Mouse (Mus musculus): ENCODE measurements at regions not wholly inside any gene's neighbourhood (a gene's known extent, or its start where the extent isn't known, plus 50 kb on each side); places are given as distances from the start of the nearest gene placed in this dataset.
A peak's percentile ranks its signal among the peaks of the same experiment; 100 is the strongest.

DNA sequence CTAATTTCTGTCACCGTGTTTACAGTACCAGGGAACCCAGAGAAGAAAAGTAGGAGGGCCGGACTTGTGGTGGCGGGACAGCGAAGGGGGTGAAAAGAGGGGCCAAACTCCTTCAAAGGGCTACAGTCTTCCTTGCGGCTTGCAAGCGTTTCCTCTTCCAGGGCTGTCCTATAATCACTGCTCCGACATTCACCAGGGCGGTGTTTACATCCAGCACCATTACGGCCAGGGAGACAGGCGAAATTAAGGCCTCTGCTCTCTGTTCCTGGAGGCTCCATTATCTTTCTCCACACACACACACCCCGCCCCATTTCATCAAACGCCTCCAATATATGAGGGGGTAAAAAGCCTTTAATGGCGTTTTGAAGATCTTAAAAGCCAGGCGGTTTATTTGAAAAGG lies 162.8 kb upstream of the Tbx3 start:
- DNase-seq: no peak

DNA sequence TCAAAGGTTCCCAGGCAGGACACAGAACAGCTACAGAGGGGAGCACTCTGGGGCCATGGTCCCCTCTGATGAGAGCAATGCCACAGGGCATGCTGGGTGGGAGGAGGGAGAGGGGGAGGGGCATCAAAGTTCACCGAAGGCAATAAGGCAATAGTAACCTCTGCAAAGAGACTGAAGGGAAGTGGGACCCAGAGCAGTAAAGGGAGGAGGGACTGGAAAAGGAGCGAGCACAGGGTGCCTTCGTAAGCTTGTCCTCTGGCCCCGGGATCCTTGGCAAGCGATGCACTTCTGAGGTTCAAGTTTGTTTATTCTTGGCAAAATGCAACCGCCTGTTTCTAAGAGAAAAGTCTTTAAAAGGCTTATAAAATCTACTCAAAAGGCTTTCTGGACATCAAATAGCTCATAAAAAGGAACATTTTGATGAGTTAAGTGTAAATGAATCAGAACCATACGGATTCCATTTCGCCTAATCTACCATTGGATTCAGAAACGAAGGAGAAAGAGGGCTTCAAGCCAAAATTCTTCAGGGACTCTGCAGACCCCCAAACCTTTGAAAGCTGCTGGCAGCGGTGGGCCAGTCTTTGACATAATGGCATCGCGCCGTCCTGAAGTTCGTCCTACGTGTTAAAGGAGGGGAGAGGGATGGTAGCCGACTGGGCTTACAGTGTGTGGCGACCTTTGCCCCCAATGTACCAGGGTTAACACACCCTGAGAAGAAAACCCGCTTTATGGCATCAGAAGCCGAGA lies 151.8 kb upstream of the Tbx3 start:
- no peak for DNase-seq

DNA sequence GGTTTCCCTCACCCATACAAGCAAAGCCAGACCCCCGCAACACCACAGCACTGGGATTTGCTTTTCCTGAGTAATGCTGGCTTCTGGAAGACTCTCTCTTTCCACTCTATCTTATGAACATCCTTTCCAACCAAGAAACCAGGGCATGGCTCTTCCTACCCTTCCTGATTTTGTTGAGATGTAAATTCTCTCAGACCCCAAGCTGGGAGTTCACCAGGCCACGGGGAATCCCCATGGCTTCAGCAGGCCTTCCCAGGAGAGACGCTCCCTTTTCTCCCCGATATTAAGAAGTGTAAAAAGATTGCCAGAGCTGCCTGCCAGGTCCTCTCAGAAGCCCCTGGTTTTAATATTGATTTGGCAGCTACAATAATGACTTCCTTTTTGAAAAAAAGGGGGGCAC lies 146.3 kb upstream of the Tbx3 start:
- DNase-seq: no peak

DNA sequence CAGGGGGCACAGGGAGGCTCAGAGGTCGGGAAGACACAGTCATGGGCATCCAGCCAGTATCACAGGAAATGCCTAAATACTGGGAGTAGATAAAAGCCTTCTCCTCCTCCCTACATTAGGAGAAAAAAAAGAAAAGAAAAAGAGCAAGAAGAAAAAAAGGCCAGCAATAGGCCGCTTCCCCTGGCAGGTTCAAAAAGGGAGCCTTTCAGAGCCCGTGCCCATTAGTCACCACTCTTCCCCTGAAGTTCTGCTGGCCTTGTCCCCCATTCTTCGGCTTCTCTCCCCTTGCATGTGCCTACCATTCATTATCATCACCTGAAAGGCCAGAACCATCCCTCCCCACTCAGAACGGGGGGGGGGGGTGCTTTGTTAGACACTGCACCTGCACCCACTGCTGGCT lies 144.5 kb upstream of the Tbx3 start:
- DNase-seq: no peak

DNA sequence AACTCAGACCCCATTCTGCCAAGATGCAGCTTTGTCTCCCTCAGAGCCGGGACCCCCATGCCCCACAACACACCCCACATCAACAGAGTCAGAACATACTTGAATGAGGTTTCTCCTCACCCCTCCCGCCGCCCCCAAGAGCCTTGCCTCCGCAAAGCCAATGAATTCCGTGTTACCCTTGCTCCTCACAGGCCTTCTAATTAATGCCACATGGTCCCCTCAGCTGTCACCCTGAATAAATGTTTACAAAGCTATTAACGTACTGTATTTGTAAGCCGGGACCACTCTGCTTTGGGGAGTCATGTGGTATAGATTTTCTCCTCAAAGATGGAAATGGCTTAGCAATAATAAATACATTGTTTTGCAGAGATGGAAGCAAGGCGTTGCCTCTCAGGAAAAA lies 140.5 kb upstream of the Tbx3 start:
- DNase-seq: no peak

DNA sequence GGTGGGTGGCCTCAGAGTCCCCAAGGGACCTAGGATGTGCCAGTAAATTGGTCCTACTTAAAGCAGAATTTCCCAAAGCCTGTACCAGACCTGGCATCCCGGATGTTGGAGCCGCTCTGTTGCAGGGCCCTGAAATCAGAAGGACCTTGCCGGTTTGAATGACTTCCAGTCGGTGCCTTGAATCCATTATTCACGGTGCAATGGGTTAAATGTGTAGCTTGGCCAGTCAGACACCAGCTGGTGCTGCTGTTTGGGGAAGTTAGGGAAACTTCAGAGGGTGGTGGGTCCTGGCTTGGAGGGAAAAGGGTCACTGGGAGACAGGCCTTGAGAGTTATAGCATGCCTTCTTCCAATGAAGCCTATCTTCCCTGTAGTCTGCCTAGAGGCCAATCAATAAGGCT lies 135.5 kb upstream of the Tbx3 start:
- no peak for DNase-seq

DNA sequence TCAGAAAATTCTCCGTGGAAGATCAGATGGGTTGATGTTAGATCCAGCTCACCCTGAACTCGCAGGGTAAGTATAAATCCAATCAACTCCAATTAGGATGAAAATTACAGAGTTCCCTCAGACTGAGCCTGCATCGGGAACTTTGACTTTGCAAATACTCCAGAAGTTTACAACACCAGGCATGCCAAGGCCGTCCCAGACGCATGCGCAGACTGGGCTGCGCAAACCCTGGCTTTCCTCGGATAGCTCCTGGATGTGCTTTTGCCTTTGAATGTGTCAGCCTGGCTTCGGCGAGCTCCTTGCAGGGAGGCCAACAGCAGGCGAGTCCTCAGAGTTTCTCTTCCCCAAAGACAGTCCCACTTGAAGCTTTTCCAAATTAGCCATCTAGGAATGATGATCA lies 127.6 kb upstream of the Tbx3 start:
- DNase-seq: no peak

DNA sequence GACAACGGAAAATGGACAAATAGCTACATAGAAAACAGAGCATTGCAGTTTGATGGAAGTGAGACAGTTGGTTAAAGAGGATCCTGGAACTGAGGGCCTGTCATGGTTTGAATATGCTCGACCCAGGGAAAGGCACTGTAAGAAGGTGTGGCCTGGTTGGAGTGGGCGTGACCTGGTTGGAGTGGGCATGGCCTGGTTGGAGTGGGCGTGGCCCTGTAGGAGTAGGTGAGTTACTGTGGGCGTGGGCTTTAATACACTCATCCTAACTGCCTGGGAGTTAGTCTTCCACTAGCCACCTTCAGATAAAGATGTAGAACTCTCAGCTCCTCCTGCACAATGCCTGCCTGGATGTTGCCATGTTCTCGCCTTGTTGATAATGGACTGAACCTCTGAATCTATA lies 126.8 kb upstream of the Tbx3 start:
- no peak for DNase-seq

DNA sequence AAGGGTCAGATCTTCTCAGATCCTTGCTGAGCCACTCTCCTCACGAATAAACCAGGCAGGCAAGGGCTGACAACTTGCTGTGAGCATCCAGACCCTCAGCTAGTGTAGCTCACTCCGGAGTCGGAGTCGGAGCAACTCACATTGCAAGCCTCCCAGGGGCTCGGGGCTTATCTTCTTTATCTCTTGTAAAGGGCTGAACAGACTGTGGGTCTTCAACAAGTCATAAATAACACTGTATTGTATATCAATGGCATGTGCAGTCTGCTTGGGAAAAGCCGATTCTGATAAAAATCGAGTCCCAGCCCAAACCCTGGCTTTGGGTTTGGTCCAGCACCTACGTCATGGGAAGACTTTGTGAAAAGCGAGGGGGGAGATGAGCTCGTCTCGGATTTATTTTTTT lies 125.8 kb upstream of the Tbx3 start:
- DNase-seq: peak; percentile 33

DNA sequence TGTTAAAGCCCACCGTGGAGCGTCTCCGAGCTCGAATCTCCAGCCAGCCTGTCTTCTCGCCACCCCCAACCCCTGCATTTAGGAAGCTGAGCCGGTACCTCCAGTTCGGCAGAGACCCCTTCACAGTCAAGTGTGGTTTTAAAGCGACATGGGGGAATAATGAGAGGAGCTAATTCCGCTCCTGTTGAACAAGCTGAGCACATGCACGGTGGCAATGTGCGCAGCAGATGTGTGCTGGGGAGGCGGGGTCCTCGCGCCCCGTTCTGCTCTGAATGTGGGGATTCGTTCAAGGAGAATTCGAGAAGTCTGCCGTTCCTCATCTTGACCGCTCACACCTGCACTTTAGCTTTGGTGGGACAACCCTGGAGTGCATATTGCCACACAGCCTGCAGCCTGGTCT lies 123.4 kb upstream of the Tbx3 start:
- DNase-seq: no peak

DNA sequence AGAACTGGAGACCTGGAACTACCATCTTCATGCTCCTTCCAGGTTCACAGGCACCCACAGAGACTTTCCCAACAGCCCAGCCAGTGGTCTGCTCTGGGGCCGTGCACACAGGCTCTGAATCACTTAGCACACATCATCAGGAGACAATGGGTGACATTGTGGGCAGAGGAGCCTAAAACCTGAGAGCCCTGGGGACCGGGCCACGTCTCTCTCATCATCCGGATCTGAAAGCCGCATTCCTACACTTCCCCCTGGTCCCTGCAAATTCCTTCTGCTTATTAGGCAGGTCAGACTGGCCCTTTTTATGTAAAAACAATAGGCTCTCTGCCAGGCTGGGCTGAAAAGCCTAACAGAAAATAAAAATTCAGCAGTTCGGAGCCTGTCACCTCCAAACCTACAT lies 119.6 kb upstream of the Tbx3 start:
- DNase-seq: no peak

DNA sequence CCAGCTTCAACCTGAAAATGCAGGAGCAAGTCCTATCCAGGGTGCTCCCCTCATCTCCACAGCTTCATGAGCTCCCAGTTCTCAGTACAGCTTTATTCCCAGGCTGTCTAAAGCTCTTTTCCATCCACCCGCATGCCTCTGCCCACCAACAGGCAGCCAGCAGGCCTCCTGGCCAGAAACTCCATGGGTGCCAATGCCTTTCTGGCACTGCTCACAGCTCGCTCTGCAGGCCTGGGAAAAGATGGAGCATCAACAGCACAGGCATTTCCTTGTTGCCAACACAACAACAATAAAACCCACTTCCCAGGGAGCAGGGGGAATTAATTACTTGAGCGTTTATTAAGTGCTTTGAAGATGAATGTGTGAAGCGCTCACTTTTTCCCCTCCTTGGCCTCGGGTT lies 117.0 kb upstream of the Tbx3 start:
- no peak for DNase-seq

DNA sequence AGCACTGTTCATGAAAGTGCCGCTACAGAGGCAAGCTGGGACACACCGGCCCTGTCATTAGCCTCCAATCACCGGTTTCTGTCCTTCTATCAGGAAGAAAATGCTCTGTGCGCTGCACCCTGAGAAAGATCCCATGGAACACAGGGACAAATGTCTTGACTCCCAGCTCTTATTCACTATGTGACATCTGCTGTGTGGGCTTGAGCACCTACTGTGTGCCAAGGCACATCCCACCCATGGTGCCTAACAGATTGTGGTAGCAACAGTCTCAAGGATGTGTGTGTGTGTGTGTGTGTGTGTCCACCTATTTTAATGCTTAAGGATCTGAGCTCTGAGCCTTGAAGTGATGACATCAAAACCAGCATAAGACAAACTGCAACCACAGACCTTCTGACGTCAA lies 113.4 kb upstream of the Tbx3 start:
- DNase-seq: no peak

DNA sequence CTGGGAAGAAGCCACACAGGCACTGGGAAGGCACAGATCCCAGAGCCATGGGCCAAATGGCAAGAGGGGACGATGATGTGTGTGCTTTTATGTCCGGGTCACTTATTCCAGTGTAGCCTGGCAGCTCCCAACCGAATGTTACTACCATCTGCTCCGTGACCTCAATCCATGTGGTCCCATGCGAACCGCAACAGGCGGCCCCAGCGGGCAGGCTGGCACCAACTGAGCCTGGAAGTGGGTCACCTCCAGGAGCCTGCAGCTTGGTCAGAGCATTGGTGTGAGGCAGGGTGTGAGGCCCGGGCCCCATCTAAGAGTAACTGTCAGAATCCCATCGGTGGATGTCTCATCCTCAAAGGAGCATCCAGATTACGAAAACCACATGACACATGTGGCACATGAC lies 110.8 kb upstream of the Tbx3 start:
- no peak for DNase-seq

DNA sequence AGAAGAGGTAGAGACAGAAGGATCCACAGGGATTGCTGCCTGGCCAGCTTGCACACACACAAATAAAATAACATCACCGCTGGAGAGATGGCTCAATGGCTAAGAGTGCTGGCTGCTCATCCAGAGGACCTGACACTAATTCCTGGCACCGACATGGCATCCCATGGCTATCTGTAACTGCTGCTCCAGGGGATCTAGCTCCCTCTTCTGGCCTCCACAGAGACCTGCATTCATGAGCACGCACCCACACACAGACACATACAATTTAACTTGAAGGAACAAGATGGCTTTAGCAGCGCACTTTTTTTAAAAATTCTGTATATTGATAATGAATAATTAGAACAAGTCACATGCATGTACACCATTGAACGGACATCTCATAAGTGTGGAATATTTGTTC lies 110.1 kb upstream of the Tbx3 start:
- DNase-seq: no peak

DNA sequence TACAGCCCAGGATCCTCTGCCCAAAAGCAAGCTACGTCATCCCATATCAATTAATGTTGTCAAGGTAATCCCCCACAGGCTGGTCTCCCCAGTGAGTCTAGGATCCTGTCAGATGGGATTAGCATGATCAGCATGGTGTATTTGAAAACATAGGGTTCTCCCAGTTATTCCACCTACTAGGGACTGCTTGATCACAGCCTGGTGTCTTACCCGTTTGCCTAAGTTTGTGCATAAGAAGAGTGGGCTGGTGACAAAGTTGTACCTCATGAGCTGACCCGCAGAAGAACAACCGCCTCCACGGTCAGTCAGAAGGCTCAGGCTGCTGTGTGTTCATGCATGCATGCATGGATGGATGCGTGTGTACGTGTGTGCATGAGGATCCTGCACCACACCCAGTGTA lies 108.9 kb upstream of the Tbx3 start:
- DNase-seq: no peak

DNA sequence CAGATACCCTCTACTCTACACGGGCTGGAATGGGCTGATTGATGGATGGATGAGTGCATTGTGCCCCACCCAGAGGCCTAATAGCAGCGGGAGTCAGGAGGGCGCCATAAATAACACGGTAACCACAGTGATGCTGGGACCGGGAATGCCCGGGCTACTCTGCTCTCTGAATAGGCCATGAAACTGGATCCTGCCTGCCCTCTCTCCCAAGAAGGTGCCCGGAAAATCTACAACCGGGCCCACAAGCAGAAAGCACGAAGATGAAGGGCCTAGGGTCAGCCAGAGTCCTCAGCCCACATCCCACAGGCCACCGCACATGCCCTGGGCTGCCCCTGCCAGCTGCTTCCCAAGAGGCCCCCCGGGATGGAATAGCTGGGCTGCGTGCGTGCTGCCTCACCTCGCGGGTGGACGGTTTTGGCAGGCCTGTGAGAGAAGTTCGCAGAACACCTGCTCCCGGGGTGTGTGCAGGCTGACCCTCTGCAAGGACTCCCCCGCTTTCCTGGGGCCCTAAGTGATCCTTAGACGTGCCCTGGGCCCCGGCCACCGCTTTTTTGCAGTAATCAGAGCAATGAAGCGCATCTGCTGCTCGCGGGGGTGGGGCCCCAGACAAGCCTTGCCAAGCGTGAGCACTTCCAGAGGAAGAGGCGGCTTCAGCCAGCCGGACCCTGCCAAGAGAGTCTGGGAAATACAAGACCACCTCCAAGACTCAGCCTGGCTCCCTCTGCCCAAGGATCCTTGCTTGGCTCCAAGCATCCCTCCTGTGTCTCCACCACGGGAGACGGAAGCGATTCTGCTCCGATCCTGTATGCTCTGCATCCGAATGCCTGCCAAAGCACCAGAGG lies 106.7 kb upstream of the Tbx3 start:
- peak; percentile 10 for DNase-seq

DNA sequence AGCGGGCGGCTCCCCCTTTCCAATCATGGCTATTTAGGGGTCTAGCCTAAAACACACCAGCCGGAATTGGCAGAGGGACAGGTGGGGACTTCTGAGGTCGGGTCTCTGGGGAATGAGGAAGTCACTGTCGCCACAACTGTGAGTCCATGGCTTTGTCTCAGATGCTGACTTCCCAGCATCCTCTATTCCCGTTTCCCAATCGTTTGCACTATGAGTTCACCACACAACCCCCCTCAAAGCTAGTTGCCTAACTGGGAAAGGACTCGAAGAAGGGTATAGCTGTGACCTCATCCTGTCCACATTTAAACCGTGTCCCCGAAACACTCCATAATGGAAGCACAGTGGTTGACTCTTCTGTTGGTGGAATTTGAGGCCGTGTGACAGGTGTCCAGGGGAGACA lies 102.8 kb upstream of the Tbx3 start:
- no peak for DNase-seq

DNA sequence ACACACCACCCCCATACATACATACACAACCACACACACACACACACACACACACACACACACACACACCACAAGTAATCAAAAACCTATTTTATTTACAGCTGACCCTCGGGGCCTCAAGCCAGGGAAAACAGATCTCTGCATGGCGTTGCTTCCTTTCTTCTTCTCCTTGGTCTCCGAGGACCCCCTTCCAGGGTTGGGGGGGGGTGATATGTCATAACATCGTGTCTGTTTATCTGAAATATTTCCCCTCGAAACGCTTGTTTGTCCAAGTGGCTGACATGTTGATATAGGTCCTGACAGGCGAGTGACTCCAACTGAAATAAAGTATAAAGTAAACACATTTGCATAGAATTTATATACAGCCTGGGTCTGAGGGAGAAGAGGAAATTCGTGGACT lies 100.4 kb upstream of the Tbx3 start:
- DNase-seq: no peak

DNA sequence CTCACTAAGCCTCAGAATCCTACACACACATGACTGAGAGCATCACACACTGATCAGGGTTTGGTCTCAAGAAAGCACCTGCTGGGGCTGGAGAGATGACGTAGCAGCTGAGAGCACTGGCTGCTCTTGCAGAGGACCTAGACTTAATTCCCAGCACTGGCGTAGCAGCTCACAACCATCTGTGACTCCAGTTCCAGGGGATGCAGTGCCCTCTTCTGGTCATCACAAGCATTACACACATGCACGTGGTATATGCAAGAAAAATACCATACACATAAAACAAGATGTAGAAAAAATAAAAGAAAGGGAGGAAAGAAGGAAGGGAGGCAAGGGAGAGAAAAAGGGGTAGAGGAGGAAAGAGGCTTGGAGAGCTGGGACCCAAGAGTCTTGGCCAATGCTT lies 98.8 kb upstream of the Tbx3 start:
- no peak for DNase-seq

DNA sequence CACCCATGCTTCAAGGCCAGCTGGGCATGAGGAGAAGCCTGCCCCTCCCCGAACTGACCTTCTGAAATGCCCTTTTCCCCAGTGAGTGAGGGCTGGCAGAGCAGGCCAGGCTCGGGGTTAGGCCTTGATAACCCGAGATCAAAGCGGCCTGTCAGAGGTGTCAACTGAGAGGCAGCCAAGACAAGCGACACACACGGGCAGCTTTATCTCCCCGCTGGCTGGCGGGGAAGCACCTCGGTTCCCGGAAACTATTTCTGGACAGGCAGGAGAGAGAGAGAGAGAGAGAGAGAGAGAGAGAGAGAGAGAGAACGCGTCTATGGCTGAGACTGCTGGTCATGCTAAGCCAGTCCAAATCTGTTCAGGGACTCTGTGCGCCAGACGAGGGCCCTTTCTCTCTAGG lies 95.3 kb upstream of the Tbx3 start:
- DNase-seq: peak; percentile 82

DNA sequence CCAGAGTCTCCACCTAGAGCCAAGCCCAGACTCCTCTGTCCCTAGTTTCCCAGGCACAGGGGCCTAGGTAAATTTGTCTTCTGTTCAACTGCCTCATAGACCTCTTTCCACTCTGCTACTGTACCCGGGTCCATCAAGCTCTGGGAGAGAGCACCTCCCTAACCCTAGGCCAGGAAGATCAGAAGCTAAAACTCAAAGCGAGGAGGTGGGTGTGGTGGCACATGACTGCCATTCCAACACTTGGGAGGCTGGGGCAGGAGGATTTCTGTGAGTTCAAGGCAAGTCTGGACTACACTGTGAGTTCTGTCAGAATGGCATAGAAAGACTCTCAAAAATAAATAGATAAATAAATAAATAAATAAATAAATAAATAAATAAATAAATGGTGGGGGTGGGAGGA lies 91.2 kb upstream of the Tbx3 start:
- DNase-seq: no peak

DNA sequence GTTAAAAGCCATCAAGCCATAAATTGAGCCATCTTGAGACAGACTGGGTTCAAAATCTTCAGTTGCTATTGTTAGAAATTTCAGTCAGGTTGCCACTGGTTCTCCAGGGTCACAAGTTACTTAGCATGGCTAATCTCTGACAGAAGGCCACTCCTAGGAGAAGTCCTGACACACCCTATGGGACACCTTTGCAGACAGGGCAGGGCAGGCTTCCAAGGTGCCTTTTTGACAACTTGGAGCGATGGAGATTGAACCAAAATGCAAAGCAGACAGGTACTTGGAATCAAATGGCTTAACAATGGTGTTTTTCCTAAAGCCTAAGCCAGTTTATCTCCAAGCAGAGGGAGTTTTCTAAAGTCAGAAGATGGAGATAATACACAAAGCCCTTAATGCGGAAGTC lies 90.7 kb upstream of the Tbx3 start:
- DNase-seq: no peak

DNA sequence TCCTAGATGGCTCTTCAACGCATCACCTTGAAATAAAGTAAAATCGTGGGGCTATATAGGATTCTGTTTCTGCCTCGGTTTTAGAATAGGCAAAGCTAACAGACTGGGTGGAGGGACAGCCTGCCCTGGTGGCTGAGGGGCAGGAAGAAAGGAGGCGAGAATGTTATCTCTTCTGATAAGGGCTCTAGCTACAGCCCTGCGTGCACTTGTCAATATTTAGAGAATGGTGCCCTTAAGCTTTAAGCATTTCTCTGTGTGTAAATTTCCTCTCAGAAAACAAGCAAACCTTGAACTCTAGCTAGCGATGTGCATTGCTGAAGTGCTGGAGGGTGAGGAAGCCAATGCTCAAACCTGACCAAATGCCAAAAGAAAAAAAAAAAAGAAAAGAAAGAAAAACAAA lies 90.1 kb upstream of the Tbx3 start:
- DNase-seq: no peak
